Mouse (Mus musculus) adrenal gland, postnatal 4 days (tissue): ENCODE results near the gene Dtx2. TPM values are rescaled to one million over a fixed set of nuclear protein-coding genes. Genes with fewer than 3 reads are reported as not detected.

Experiments
- DNase-seq, 2 experiments: peaks; one replicate each; pipeline ENCODE4 v3.0.0; 2021 to 2022; ENCODE audit warnings: low spot score in 2 of 2, mixed read lengths in 2 of 2
- long read RNA-seq, 2 experiments: library from polyadenylated mRNA; stranded (forward); transcript quantifications; one replicate each; pipeline ENCODE4 v2.0.0; 2021
- total RNA-seq, 2 experiments: library from RNA; stranded (reverse); gene quantifications; 2 replicates each; pipeline ENCODE4 v1.2.3; 2021

Dtx2 gene
- 10 to 100 TPM; 18.6 to 19.0 TPM for total RNA-seq
- long read RNA-seq, experiment 1, transcript Dtx2-202 (11 exons, 2,650 nt) = major isoform, 11 of 17 reads
- long read RNA-seq, experiment 1, partial matches to known transcripts = 2 of 17 reads
- long read RNA-seq, experiment 1, other reads (novel, unspliced or antisense) = 2 of 17 reads
- long read RNA-seq, experiment 2, transcript Dtx2-202 (11 exons, 2,650 nt) = major isoform, 5 of 31 reads
- long read RNA-seq, experiment 2, partial matches to known transcripts = 19 of 31 reads
- long read RNA-seq, experiment 2, other reads (novel, unspliced or antisense) = 5 of 31 reads

- peak; percentile 70 to 72 for DNase-seq
Observed at GRCm38 (mm10) chr5:135994725-135995687, at the start of gene Dtx2. TSS of gene Dtx2 (plus strand) at chr5:135994800.

GRCm38 (mm10) chr5:135945916-135946408 lies 48.6 kb upstream of the Dtx2 start:
- DNase-seq = no peak

- no peak for DNase-seq
Observed at GRCm38 (mm10) chr5:135946621-135947020, 48.0 kb upstream of the Dtx2 start.

- no peak for DNase-seq
Observed at GRCm38 (mm10) chr5:135950710-135951412, 43.7 kb upstream of the Dtx2 start.

GRCm38 (mm10) chr5:135951660-135952059 lies 42.9 kb upstream of the Dtx2 start:
- DNase-seq = no peak

GRCm38 (mm10) chr5:135952830-135953229 lies 41.8 kb upstream of the Dtx2 start:
- DNase-seq = no peak

GRCm38 (mm10) chr5:135956300-135957206 lies 38.0 kb upstream of the Dtx2 start:
- DNase-seq = no peak

- DNase-seq = peak; percentile 72 to 84
Observed at GRCm38 (mm10) chr5:135957207-135957974, 37.2 kb upstream of the Dtx2 start.

- no peak for DNase-seq
Observed at GRCm38 (mm10) chr5:135958367-135958766, 36.2 kb upstream of the Dtx2 start.

- no peak for DNase-seq
Observed at GRCm38 (mm10) chr5:135959911-135960310, 34.7 kb upstream of the Dtx2 start.

- no peak for DNase-seq
Observed at GRCm38 (mm10) chr5:135960909-135961635, 33.5 kb upstream of the Dtx2 start.

GRCm38 (mm10) chr5:135962125-135962491 lies 32.5 kb upstream of the Dtx2 start:
- no peak for DNase-seq

GRCm38 (mm10) chr5:135962492-135963279 lies 31.9 kb upstream of the Dtx2 start:
- peak; percentile 82 to 94 for DNase-seq

GRCm38 (mm10) chr5:135963280-135963627 lies 31.3 kb upstream of the Dtx2 start:
- no peak for DNase-seq

GRCm38 (mm10) chr5:135965501-135965930 lies 29.1 kb upstream of the Dtx2 start:
- DNase-seq = no peak

GRCm38 (mm10) chr5:135966866-135967265 lies 27.7 kb upstream of the Dtx2 start:
- DNase-seq = no peak

GRCm38 (mm10) chr5:135968781-135969180 lies 25.8 kb upstream of the Dtx2 start:
- no peak for DNase-seq

- no peak for DNase-seq
Observed at GRCm38 (mm10) chr5:135970247-135970646, 24.4 kb upstream of the Dtx2 start.
